Mouse (Mus musculus) brain, embryonic 18.5 days (tissue): Measurements from ENCODE around the gene Slc32a1.

Source experiments
- DNase-seq: peaks from one replicate; pipeline ENCODE4 v3.0.0-alpha.2; 2012; ENCODE audit warnings: low read depth, low spot score

Gene Slc32a1

DNA sequence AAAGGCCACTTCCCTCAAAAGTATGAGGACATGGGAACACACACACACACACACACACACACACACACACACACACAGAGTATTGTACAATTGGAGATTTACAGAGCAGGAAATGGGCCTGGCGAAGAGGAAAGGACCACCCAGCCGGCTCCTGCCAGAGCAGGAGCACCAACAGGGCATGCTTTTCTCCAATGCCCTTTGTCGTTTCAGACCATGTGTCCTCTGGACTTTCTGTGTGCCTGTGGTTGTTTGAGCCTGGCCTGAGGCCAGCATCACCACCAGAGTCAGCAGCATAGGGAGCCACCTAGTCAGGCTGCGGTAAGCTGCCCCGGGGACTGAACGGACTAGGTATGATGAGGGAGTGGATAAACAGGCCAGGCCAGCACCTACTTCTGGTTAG is 48.3 kb downstream of the Slc32a1 start:
- DNase-seq: no peak

GRCm38 (mm10) chr2:158659346-158659745 is 48.8 kb downstream of the Slc32a1 start:
- no peak for DNase-seq

- DNase-seq: no peak
Measured at GRCm38 (mm10) chr2:158665098-158665497, 54.5 kb downstream of the Slc32a1 start, which contains the start of gene Ppp1r16b. TSS of gene Ppp1r16b (plus strand) at chr2:158665398.
